Mouse (Mus musculus): Measurements from ENCODE around the gene Tfeb.
A peak's percentile ranks its signal among the peaks of the same experiment; 100 is the strongest.

The Tfeb gene

DNA sequence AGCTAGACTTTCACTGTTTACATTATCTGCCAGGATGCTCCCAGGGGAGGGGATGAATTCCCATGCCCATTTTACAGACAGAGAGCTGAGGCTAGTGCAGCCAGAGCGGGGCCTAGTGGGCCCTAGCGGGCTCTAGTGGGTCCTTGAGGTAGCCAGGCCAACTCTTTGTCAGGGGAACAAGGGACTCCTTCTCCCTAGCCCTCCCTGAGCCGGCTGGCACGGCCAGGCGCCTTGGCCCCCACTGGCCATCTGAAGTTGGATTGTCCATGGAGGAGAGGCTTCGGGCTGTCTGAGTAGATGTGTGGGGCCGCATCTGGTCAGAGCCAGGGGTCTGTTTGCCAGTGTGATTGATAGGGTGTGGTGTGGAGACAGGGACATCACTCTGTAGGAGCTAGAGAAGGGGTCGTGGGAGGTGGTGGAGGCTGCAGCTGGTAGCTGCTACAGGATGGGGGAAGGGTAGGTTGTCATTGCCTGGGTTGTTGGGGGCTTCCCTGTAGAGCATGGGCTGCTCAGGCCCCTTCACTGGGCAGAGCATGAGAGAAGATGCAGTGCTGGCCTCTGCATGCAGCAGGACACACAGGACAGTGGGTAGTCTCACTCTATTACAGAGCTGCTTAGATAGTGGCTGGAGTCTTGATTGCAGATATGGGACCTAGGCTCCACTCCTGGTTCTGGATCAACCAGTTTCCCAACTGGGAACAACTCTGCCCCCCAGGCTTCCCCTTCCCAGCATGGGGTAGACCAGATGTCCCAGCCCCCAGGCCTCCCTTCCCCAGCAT lies 46.8 kb downstream of the Tfeb start:
- peaks cover 28% of the 10 kb centered on the region for H3K36me3 ChIP-seq (ENCODE audit: insufficient read depth, low read length)
- peaks cover 98% of the 10 kb centered on the region for H3K4me1 ChIP-seq (replicated peaks; ENCODE audit: low read depth, low read length)
- H3K4me3 ChIP-seq (replicated peaks; ENCODE audit: low read length): peak overlapping the region; percentile 26; the same call in 1 of the 2 replicates
- no peaks in the 10 kb centered on the region for H3K9me3 ChIP-seq (ENCODE audit: low read length)
- no peaks in the 10 kb centered on the region for H3K27me3 ChIP-seq (ENCODE audit: insufficient read depth, low read length)
- no peak for TF ChIP-seq POU5F1 (IDR thresholded peaks at IDR 0.05; ENCODE audit: borderline replicate concordance, low read length)
- TF ChIP-seq NANOG (IDR thresholded peaks at IDR 0.05; ENCODE audit: borderline replicate concordance, low read length): no peak
- no peak for TF ChIP-seq CTCF (conservative IDR thresholded peaks at IDR 0.05; ENCODE audit: low read length)

DNA sequence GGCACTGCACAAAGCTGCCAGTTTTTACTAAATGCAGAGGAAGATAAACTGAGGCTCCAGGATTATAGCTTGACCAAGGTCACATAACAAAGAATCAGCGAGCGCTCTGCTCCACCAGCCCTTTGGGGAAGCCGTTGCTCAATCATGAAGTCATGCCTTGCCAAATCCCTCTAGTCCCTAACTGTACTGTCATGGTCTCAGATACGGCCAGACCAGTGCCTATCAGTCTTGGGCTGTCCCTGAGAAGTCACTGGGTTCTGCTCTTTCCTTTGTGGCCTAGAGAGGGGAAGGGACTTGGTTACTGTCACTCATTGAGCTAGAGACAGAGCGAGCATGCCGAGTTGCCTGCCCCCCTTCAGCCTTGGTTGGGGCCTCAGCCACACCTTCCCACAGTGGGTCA lies 47.6 kb downstream of the Tfeb start:
- H3K36me3 ChIP-seq (ENCODE audit: insufficient read depth, low read length): peaks cover 36% of the 10 kb centered on the region
- H3K9me3 ChIP-seq (ENCODE audit: low read length): no peaks in the 10 kb centered on the region
- H3K27me3 ChIP-seq (ENCODE audit: insufficient read depth, low read length): no peaks in the 10 kb centered on the region
- no peak for TF ChIP-seq POU5F1 (IDR thresholded peaks at IDR 0.05; ENCODE audit: borderline replicate concordance, low read length)
- no peak for TF ChIP-seq NANOG (IDR thresholded peaks at IDR 0.05; ENCODE audit: borderline replicate concordance, low read length)
- no peak for TF ChIP-seq CTCF (conservative IDR thresholded peaks at IDR 0.05; ENCODE audit: low read length)
- peaks cover 99% of the 10 kb centered on the region for H3K4me1 ChIP-seq (replicated peaks; ENCODE audit: low read depth, low read length)
- H3K4me3 ChIP-seq (replicated peaks; ENCODE audit: low read length): peak overlapping the region; percentile 26; the same call in 1 of the 2 replicates

GRCm38 (mm10) chr17:47787632-47788031 lies 50.8 kb downstream of the Tfeb start:
- H3K36me3 ChIP-seq (ENCODE audit: insufficient read depth, low read length): peaks cover 63% of the 10 kb centered on the region
- no peaks in the 10 kb centered on the region for H3K27me3 ChIP-seq (ENCODE audit: insufficient read depth, low read length)
- no peaks in the 10 kb centered on the region for H3K9me3 ChIP-seq (ENCODE audit: low read length)
- H3K4me1 ChIP-seq (replicated peaks; ENCODE audit: low read depth, low read length): peaks cover 96% of the 10 kb centered on the region
- peak overlapping the region; percentile 64 for H3K4me3 ChIP-seq (replicated peaks; ENCODE audit: low read length)
- TF ChIP-seq POU5F1 (IDR thresholded peaks at IDR 0.05; ENCODE audit: borderline replicate concordance, low read length) (no peak), NANOG (IDR thresholded peaks at IDR 0.05; ENCODE audit: borderline replicate concordance, low read length) (no peak), CTCF (conservative IDR thresholded peaks at IDR 0.05; ENCODE audit: low read length) (no peak)

GRCm38 (mm10) chr17:47788306-47788705 lies 51.5 kb downstream of the Tfeb start:
- H3K36me3 ChIP-seq (ENCODE audit: insufficient read depth, low read length): peaks cover 57% of the 10 kb centered on the region
- peaks cover 96% of the 10 kb centered on the region for H3K4me1 ChIP-seq (replicated peaks; ENCODE audit: low read depth, low read length)
- no peaks in the 10 kb centered on the region for H3K27me3 ChIP-seq (ENCODE audit: insufficient read depth, low read length)
- H3K9me3 ChIP-seq (ENCODE audit: low read length): no peaks in the 10 kb centered on the region
- peak overlapping the region; percentile 64 for H3K4me3 ChIP-seq (replicated peaks; ENCODE audit: low read length)
- TF ChIP-seq NANOG (IDR thresholded peaks at IDR 0.05; ENCODE audit: borderline replicate concordance, low read length) (no peak), CTCF (conservative IDR thresholded peaks at IDR 0.05; ENCODE audit: low read length) (no peak), POU5F1 (IDR thresholded peaks at IDR 0.05; ENCODE audit: borderline replicate concordance, low read length) (no peak)

GRCm38 (mm10) chr17:47788996-47789395 lies 52.2 kb downstream of the Tfeb start:
- H3K4me3 ChIP-seq (replicated peaks; ENCODE audit: low read length): 0 out of 2 replicates have a peak overlapping the region, but pooled peaks have one; percentile 64
- H3K27me3 ChIP-seq (ENCODE audit: insufficient read depth, low read length): no peaks in the 10 kb centered on the region
- peaks cover 95% of the 10 kb centered on the region for H3K4me1 ChIP-seq (replicated peaks; ENCODE audit: low read depth, low read length)
- TF ChIP-seq POU5F1 (IDR thresholded peaks at IDR 0.05; ENCODE audit: borderline replicate concordance, low read length): no peak
- no peak for TF ChIP-seq CTCF (conservative IDR thresholded peaks at IDR 0.05; ENCODE audit: low read length)
- TF ChIP-seq NANOG (IDR thresholded peaks at IDR 0.05; ENCODE audit: borderline replicate concordance, low read length): no peak
- no peaks in the 10 kb centered on the region for H3K9me3 ChIP-seq (ENCODE audit: low read length)
- peaks cover 54% of the 10 kb centered on the region for H3K36me3 ChIP-seq (ENCODE audit: insufficient read depth, low read length)

- Histone ChIP-seq H3K36me3 (ENCODE audit: insufficient read depth, low read length) (peaks cover 37% of the 10 kb centered on the region), H3K4me1 (replicated peaks; ENCODE audit: low read depth, low read length) (peaks cover 85% of the 10 kb centered on the region), H3K4me3 (replicated peaks; ENCODE audit: low read length) (peak overlapping the region; percentile 37), H3K9me3 (ENCODE audit: low read length) (no peaks in the 10 kb centered on the region), H3K27me3 (ENCODE audit: insufficient read depth, low read length) (no peaks in the 10 kb centered on the region)
- no peak for TF ChIP-seq POU5F1 (IDR thresholded peaks at IDR 0.05; ENCODE audit: borderline replicate concordance, low read length)
- TF ChIP-seq CTCF (conservative IDR thresholded peaks at IDR 0.05; ENCODE audit: low read length): peak; percentile 83
- TF ChIP-seq NANOG (IDR thresholded peaks at IDR 0.05; ENCODE audit: borderline replicate concordance, low read length): no peak
Observed at GRCm38 (mm10) chr17:47792098-47792863, 55.5 kb downstream of the Tfeb start.

GRCm38 (mm10) chr17:47793377-47793776 lies 56.5 kb downstream of the Tfeb start:
- Histone ChIP-seq H3K9me3 (ENCODE audit: low read length) (no peaks in the 10 kb centered on the region), H3K36me3 (ENCODE audit: insufficient read depth, low read length) (peaks cover 36% of the 10 kb centered on the region), H3K27me3 (ENCODE audit: insufficient read depth, low read length) (peaks cover 3% of the 10 kb centered on the region; the same call in 1 of the 2 replicates), H3K4me3 (replicated peaks; ENCODE audit: low read length) (peak overlapping the region; percentile 37), H3K4me1 (replicated peaks; ENCODE audit: low read depth, low read length) (peaks cover 81% of the 10 kb centered on the region)
- TF ChIP-seq CTCF (conservative IDR thresholded peaks at IDR 0.05; ENCODE audit: low read length) (peak; percentile 60), NANOG (IDR thresholded peaks at IDR 0.05; ENCODE audit: borderline replicate concordance, low read length) (no peak), POU5F1 (IDR thresholded peaks at IDR 0.05; ENCODE audit: borderline replicate concordance, low read length) (no peak)

DNA sequence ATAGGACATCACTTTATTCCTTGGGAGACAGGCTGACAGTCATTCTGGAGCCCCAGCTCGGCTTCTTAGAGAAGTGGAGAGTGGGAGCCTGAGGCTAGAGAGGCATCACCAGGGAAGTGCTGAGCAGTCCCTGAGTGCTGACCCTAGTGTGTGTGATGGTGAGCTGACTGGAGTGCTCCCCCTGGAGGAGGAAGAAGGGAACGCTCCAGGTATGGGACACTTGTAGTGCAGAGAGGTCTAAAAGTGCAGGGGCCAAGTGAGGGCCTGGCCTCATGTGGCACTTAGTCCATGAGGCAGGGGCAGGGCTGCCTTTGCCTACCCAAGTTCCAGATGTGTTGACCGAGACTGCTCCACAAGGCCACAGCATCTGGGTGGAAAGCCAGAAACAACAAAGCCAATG lies 58.6 kb downstream of the Tfeb start:
- peaks cover 17% of the 10 kb centered on the region for H3K36me3 ChIP-seq (ENCODE audit: insufficient read depth, low read length)
- no peaks in the 10 kb centered on the region for H3K9me3 ChIP-seq (ENCODE audit: low read length)
- H3K4me1 ChIP-seq (replicated peaks; ENCODE audit: low read depth, low read length): peaks cover 72% of the 10 kb centered on the region
- H3K27me3 ChIP-seq (ENCODE audit: insufficient read depth, low read length): peaks cover 3% of the 10 kb centered on the region; the same call in 1 of the 2 replicates
- peak; percentile 82 for TF ChIP-seq CTCF (conservative IDR thresholded peaks at IDR 0.05; ENCODE audit: low read length)
- no peak for TF ChIP-seq NANOG (IDR thresholded peaks at IDR 0.05; ENCODE audit: borderline replicate concordance, low read length)
- no peak for TF ChIP-seq POU5F1 (IDR thresholded peaks at IDR 0.05; ENCODE audit: borderline replicate concordance, low read length)
- H3K4me3 ChIP-seq (replicated peaks; ENCODE audit: low read length): no peak overlapping the region
